Mouse (Mus musculus): ENCODE measurements around the gene Il2ra.

GRCm38 (mm10) chr2:11664806-11665205 is 22.2 kb downstream of the Il2ra start:
- TF ChIP-seq GATA1 (IDR thresholded peaks at IDR 0.05; ENCODE audit: low read length) (no peak), TAL1 (IDR thresholded peaks at IDR 0.05; ENCODE audit: low read length) (no peak)
